Mouse (Mus musculus) intestine, embryonic 15.5 days (tissue): ENCODE measurements around the gene L3mbtl1. TPM values are rescaled to one million over a fixed set of nuclear protein-coding genes. Genes with fewer than 3 reads are reported as not detected.

ENCODE experiments used
- ATAC-seq: fragments of 200-750 bp; cut with Nextera tagmentation; 2 replicates; pipeline ENCODE4 v1.8.0; 2017; ENCODE audit warnings: moderate TSS enrichment, moderate library complexity
- H3K27ac ChIP-seq: fragments of 300-500 bp; sonication (generic); 2 replicates; pipeline ENCODE4 v1.5.1; 2015; ENCODE audit warnings: mild to moderate bottlenecking, inconsistent platforms
- H3K27me3 ChIP-seq: fragments of 300-500 bp; sonication (generic); replicated peaks from 2 replicates; pipeline ENCODE4 v1.6.1; 2015; ENCODE audit warnings: inconsistent platforms
- H3K36me3 ChIP-seq: fragments of 300-500 bp; sonication (generic); 2 replicates; pipeline ENCODE4 v1.6.1; 2015; ENCODE audit warnings: inconsistent platforms
- H3K4me1 ChIP-seq: fragments of 300-500 bp; sonication (generic); replicated peaks from 2 replicates; pipeline ENCODE4 v1.6.1; 2015; ENCODE audit warnings: inconsistent platforms
- H3K4me2 ChIP-seq: fragments of 300-500 bp; sonication (generic); replicated peaks from 2 replicates; pipeline ENCODE4 v1.6.1; 2015; ENCODE audit warnings: mild to moderate bottlenecking, inconsistent platforms
- H3K4me3 ChIP-seq: fragments of 300-500 bp; sonication (generic); replicated peaks from 2 replicates; pipeline ENCODE4 v1.5.1; 2015; ENCODE audit warnings: inconsistent platforms
- H3K9ac ChIP-seq: fragments of 300-500 bp; sonication (generic); 2 replicates; pipeline ENCODE4 v1.6.1; 2015; ENCODE audit warnings: inconsistent platforms
- H3K9me3 ChIP-seq: fragments of 300-500 bp; sonication (generic); 2 replicates; pipeline ENCODE4 v1.6.1; 2016; ENCODE audit warnings: inconsistent platforms
- WGBS: fragments of 180-500 bp; shearing (Covaris S2); methylation state at CpG from one replicate; pipeline ENCODE4 v1.1.7; 2015; 5-methylcytosine and 5-hydroxymethylcytosine counted together
- polyA plus RNA-seq: library from polyadenylated mRNA; unstranded; fragments of >200 nt; fragmentation: Nextera tagmentation; extraction: Ambion mirVana; gene quantifications from 2 replicates; pipeline ENCODE4 v1.2.1, GENCODE M21; 2015

Gene L3mbtl1
- polyA plus RNA-seq, 1 experiment from 2014 or later, result 0.18 TPM

DNA sequence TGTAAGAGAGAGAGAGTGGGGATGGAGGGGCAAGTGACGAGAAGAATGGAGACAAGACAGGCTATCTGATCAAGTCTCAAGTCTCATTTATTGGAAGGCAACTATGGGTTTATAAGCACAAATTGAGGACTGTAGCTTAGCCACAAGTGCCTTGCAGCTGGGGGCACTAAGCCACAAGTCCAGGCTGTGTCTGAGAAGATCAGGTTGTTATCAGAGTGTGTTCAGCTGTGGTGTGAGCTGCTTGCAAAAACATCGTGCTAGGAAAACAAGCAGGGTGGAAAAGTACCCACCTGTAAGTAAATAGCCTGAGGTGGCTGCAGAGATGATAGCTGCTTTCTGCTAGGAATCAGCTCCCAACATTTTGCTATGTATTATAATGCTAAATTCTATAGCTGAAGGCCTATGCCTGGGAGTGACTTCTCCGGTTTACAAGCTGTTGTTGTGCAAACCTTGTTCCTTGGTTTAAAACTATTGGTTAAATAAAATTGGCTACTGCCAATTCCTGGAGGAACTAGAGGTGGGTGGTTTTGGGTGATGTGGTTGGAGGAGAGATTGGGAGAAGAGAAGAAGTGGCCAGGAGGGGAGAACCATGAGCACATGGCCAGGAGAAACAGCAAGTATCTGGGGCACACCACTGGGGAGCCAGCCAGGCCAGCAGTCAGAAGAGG lies 15.2 kb upstream of the L3mbtl1 start:
- 63% methylated on average over 3 of the region's 3 CpGs for WGBS
- H3K9me3 ChIP-seq, result no peaks in the 10 kb centered on the region
- no peak overlapping the region for H3K27ac ChIP-seq
- H3K27me3 ChIP-seq, result no peaks in the 10 kb centered on the region
- no peak overlapping the region for H3K9ac ChIP-seq
- H3K4me3 ChIP-seq, result no peak overlapping the region
- H3K4me2 ChIP-seq, result no peak overlapping the region
- H3K4me1 ChIP-seq, result peaks cover 2% of the 10 kb centered on the region; the same call in 1 of the 2 replicates
- ATAC-seq, result no peak
- no peaks in the 10 kb centered on the region for H3K36me3 ChIP-seq

DNA sequence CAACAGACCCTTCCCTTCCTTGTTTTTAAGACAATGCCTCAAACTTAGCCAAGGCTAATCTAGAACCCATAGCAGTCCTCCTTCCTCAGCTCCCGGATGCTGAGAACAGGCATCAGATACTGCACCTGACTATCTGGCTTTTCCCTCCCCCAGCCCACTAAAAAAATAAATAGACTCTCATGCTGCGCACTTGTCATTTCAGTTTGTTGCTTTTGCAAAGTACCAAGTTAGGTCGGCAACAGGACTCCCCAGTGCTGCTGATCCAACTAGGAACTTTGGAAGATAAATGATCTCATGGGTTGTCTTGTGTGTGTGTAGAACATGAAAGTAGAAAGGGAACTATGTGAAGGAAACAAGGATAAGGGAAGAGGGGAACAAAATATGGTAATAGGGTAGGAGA lies 13.6 kb upstream of the L3mbtl1 start:
- peaks cover 5% of the 10 kb centered on the region for H3K36me3 ChIP-seq
- ATAC-seq, result no peak
- WGBS, result 55% methylated on average over 3 of the region's 3 CpGs

DNA sequence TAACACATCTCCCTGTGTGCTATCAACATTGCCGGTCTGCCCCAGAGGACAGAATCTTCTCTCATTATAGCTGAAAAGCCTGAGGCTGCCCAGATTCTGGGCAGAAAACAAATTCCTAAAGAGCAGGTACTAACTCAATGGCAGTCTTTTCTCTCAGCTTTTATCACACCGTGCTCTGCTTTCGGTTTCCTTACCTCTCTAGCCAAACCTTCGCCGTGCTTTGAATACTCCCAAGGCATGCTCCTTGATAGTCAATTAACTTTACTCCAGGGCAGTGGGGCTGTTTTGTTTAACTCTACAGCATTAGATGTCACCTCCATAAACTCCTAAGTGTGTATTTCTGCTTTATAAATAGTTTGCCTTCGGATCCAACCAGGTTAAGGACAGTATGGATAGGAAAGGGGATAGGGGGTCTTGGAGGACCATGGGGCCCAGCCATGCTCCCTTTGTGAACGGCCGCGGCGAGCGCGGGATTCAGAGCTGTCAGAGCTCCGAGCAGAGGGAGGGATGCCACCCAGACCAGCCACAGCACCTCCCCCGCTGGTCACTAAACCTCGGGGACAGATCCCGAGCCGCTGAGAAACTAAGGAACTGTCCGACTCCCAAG lies 12.7 kb upstream of the L3mbtl1 start:
- peaks cover 6% of the 10 kb centered on the region for H3K4me1 ChIP-seq
- H3K9ac ChIP-seq, result peak overlapping the region; percentile 100
- peak; percentile 24 for ATAC-seq
- 1% methylated on average over 18 of the region's 18 CpGs for WGBS
- peak overlapping the region; percentile 98 for H3K4me3 ChIP-seq
- H3K4me2 ChIP-seq, result peak overlapping the region; percentile 75
- peaks cover 5% of the 10 kb centered on the region for H3K36me3 ChIP-seq
- H3K9me3 ChIP-seq, result no peaks in the 10 kb centered on the region
- peak overlapping the region; percentile 98 for H3K27ac ChIP-seq
- H3K27me3 ChIP-seq, result no peaks in the 10 kb centered on the region

More for the DNA sequence above, 13.6 kb upstream of the L3mbtl1 start:
- H3K9me3 ChIP-seq, result no peaks in the 10 kb centered on the region
- no peaks in the 10 kb centered on the region for H3K27me3 ChIP-seq
- no peak overlapping the region for H3K4me2 ChIP-seq
- no peak overlapping the region for H3K27ac ChIP-seq
- no peak overlapping the region for H3K4me3 ChIP-seq
- H3K9ac ChIP-seq, result no peak overlapping the region
- H3K4me1 ChIP-seq, result peaks cover 6% of the 10 kb centered on the region

DNA sequence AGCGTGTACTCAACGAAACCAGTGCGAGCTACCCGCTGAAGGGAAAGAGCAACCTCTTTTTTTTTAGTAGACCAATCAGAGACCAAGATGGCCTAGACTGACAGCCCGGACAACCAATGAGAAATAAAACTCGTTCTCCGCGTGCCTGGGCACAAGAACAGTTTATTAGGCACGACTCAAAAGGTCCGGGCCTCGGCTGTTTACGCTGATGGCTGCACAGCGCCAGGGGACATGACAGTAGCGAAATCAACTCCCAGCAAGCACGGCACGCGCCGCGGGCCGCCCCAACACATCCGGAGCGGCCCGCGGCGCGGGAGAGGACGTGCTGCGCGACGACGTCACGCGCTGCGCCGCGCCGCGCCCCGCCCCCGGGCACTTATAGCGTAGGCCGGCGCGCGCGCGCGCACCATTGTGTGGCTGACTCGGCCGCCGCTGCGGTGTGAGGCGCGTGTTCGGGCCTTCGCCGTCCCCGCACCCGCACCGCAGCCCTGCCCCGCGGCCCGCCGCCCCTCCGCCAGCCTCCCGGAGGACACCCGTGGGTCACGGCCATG lies 12.1 kb upstream of the L3mbtl1 start, which contains the start of gene Srsf6:
Gene Srsf6, plus strand, starts transcription at position 406 of the 551 bp plus-strand sequence.
- peaks cover 6% of the 10 kb centered on the region for H3K4me1 ChIP-seq
- ATAC-seq, result peak; percentile 95
- peaks cover 5% of the 10 kb centered on the region for H3K36me3 ChIP-seq
- H3K4me3 ChIP-seq, result peak within 1 kb of the TSS; percentile 98
- H3K9ac ChIP-seq, result peak within 1 kb of the TSS; percentile 100
- under 1% methylated on average over 68 of the region's 68 CpGs for WGBS
- peak within 1 kb of the TSS; percentile 75 for H3K4me2 ChIP-seq
- H3K27ac ChIP-seq, result peak within 1 kb of the TSS; percentile 98
- H3K9me3 ChIP-seq, result no peaks in the 10 kb centered on the region
- no peaks in the 10 kb centered on the region for H3K27me3 ChIP-seq

DNA sequence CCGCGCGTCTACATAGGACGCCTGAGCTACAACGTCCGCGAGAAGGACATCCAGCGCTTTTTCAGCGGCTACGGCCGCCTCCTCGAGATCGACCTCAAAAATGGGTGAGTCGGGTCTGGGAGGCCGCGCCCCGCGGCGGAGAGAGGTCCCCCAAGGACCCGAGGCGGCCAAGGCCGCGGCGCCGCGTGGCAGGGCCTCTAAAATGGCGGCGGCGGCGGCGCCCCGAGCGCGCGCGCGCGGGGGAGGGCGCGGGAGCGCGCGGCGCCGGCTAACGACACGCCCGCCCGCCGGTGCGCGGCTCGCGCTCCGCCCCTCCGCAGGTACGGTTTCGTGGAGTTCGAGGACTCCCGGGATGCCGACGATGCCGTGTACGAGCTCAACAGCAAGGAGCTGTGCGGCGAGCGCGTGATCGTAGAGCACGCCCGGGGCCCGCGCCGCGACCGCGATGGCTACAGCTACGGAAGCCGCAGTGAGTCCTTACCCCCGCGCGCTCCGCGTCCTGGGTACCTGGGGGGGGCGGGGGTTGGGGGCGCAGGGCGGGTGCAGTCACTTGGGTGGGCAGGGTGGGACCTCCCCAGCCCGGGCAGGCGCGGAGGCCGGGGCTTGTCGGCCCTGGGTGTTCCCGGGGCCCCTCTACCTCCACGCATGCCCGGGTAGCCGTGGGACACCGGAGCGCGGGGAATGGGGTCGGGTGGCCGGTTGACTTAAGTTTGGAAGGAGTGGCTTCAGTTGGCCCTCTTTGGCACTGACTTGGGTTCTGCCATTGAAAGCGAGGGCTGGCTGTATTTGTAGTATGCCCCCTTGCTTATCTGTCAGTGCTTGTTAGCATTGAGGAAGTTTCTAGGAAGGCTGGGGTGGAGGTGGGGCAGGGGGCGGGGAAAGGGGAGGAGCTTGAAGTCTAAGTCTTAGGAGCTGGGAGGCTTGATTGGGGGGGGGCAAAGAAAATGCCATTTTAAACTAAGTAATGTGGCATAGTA lies 11.3 kb upstream of the L3mbtl1 start:
- WGBS, result 0% methylated on average over 100 of the region's 103 CpGs
- Histone ChIP-seq H3K4me3 (peak overlapping the region; percentile 98), H3K36me3 (peaks cover 5% of the 10 kb centered on the region), H3K4me1 (peaks cover 6% of the 10 kb centered on the region), H3K27me3 (no peaks in the 10 kb centered on the region), H3K4me2 (peak overlapping the region; percentile 75), H3K27ac (peak overlapping the region; percentile 98), H3K9me3 (no peaks in the 10 kb centered on the region), H3K9ac (peak overlapping the region; percentile 100)
- ATAC-seq, result peak; percentile 60

DNA sequence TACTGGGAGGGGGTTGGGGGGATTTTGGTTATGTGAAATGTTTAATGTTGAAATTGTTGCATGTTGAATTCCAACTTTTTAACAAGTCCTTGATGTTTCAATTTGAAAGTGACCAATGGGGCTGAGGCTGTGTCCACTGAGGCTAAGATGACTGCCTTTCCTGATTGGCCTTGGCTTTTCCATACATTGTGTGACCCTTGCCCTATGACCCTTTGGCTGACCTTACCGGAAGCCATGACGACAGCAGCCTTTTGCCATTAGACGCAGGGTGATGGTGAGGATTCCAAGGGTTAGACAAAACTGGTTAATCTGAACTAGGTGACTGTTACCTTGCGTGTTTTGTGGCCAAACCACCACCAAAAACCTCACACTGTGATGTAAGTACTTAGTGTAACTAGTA lies 10.6 kb upstream of the L3mbtl1 start:
- peak overlapping the region; percentile 30; the same call in 1 of the 2 replicates for H3K9ac ChIP-seq
- H3K27ac ChIP-seq, result no peak overlapping the region
- H3K4me1 ChIP-seq, result peaks cover 6% of the 10 kb centered on the region
- H3K4me3 ChIP-seq, result peak overlapping the region; percentile 98
- WGBS, result 39% methylated on average over 4 of the region's 4 CpGs
- peak overlapping the region; percentile 66 for H3K4me2 ChIP-seq
- H3K27me3 ChIP-seq, result no peaks in the 10 kb centered on the region
- no peak for ATAC-seq
- H3K36me3 ChIP-seq, result peaks cover 8% of the 10 kb centered on the region
- no peaks in the 10 kb centered on the region for H3K9me3 ChIP-seq

DNA sequence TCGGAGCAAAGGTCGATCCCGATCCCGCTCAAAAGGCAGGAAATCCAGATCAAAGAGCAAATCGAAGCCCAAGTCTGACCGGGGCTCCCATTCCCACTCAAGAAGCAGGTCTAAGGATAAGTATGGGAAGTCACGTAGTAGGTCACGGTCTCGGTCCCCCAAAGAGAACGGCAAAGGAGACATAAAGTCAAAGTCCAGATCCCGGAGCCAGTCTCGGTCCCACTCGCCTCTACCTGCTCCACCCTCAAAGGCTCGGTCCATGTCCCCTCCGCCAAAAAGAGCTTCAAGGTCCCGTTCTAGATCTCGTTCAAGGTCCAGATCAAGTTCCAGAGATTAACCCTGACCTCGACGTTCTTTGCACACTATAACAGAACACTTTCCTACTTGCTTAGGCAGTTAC lies 8.9 kb upstream of the L3mbtl1 start:
- H3K4me1 ChIP-seq, result peaks cover 6% of the 10 kb centered on the region
- H3K27ac ChIP-seq, result no peak overlapping the region
- WGBS, result 89% methylated on average over 19 of the region's 19 CpGs
- no peak overlapping the region for H3K4me2 ChIP-seq
- no peak overlapping the region for H3K9ac ChIP-seq
- H3K36me3 ChIP-seq, result peaks cover 14% of the 10 kb centered on the region
- no peak overlapping the region for H3K4me3 ChIP-seq
- no peak for ATAC-seq
- H3K27me3 ChIP-seq, result no peaks in the 10 kb centered on the region
- no peaks in the 10 kb centered on the region for H3K9me3 ChIP-seq

DNA sequence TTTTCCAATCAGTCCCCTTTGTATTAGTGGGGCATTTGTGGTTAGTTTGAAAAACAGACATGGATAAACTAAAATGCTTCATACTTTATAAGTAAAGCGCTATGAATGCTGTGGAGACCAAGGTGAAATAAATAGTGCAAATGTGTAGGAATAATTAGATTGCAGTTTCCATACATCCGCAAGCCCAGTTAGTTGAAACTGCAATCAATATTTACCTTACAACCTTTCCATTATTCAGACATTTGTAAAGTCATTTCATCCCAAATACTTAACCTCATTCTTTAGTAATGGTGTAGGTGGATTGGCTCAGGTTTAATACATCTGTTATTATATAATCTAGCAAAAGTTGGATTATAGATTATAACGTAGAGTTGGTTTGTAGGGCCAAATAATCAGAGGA lies 7.6 kb upstream of the L3mbtl1 start:
- ATAC-seq, result no peak
- WGBS, result 91% methylated on average over 3 of the region's 3 CpGs
- Histone ChIP-seq H3K27ac (no peak overlapping the region), H3K4me1 (peaks cover 6% of the 10 kb centered on the region), H3K4me2 (no peak overlapping the region), H3K9me3 (no peaks in the 10 kb centered on the region), H3K4me3 (no peak overlapping the region), H3K27me3 (no peaks in the 10 kb centered on the region), H3K36me3 (peaks cover 18% of the 10 kb centered on the region), H3K9ac (no peak overlapping the region)

DNA sequence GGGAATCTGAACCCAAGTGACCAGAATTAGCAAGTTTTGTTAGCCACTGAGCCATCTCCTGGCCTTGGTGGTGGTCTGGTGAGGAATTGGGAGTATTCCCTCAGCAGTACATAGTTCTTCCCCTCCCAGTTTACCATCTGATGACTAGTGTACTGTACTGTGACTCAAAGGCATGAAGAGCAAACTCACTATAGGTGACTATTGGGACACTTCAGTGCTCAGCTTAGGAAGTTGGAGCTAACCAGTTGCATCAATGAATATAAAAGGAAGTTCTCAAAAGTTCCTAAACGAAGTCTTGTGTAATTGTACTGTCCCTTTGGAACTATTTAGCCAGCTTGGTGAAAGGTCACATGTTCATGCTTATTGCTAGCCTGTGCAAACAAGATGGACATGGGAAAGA lies 3.7 kb upstream of the L3mbtl1 start:
- H3K36me3 ChIP-seq, result peaks cover 15% of the 10 kb centered on the region
- H3K4me3 ChIP-seq, result no peak overlapping the region
- H3K9ac ChIP-seq, result no peak overlapping the region
- peaks cover 8% of the 10 kb centered on the region; the same call in 1 of the 2 replicates for H3K4me1 ChIP-seq
- H3K27ac ChIP-seq, result no peak overlapping the region
- no peak overlapping the region for H3K4me2 ChIP-seq
- no peaks in the 10 kb centered on the region for H3K9me3 ChIP-seq
- ATAC-seq, result no peak; the same call in 1 of the 2 replicates
- peaks cover 8% of the 10 kb centered on the region for H3K27me3 ChIP-seq
- WGBS, result 79% methylated on average over 1 of the region's 1 CpGs

DNA sequence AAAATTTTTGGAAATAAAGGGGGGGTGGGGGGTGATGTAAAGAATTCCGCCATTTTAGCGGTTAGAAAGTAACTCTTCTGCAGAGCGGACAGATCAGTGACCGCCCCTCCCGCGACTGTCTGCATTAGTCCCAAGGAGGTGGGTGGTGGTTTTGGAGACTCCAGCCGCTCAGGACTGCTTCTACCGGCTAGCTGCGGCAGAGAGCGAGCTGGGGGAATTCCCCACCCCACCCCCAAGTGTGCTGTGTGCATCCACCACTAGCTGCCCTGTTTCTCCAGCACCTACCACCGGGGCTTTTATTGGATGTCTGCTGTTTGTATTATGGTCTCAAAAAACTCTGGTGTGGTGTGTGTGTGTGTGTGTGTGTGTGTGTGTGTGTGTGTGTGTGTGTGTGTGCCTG lies 659 bp downstream of the L3mbtl1 start:
- Histone ChIP-seq H3K36me3 (0 out of 2 replicates have a peak, but pooled peaks cover 4% of the 10 kb centered on the region), H3K27ac (no peak overlapping the region), H3K9ac (no peak overlapping the region), H3K4me2 (peak overlapping the region; percentile 99), H3K4me1 (peaks cover 8% of the 10 kb centered on the region; the same call in 1 of the 2 replicates), H3K27me3 (peaks cover 9% of the 10 kb centered on the region), H3K9me3 (no peaks in the 10 kb centered on the region), H3K4me3 (0 out of 2 replicates have a peak overlapping the region, but pooled peaks have one; percentile 56)
- WGBS, result 10% methylated on average over 11 of the region's 11 CpGs
- no peak for ATAC-seq

DNA sequence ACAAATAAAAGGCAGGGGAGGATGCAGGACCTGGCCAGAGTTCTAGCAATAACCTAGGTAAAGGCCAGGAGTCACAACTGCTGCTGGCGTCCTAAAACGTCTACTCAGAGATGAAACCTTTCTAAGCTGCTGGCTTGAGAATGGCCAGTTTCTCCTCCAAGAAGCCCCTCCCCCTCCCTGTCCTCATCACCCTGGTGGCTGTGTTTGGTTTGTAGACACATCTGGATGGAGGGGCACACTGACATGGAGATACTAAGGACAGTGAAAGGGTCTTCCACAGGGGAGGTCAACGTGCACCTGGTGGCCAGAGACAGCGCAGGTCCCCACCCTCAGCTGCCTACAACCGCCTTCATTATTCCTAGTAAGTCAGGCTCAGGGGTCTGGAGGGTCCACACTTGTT lies 3.7 kb downstream of the L3mbtl1 start:
- no peaks in the 10 kb centered on the region for H3K9me3 ChIP-seq
- H3K27me3 ChIP-seq, result peaks cover 9% of the 10 kb centered on the region
- peaks cover 8% of the 10 kb centered on the region; the same call in 1 of the 2 replicates for H3K4me1 ChIP-seq
- H3K4me3 ChIP-seq, result no peak overlapping the region
- H3K27ac ChIP-seq, result no peak overlapping the region
- no peak overlapping the region for H3K9ac ChIP-seq
- no peak overlapping the region for H3K4me2 ChIP-seq
- H3K36me3 ChIP-seq, result no peaks in the 10 kb centered on the region
- 78% methylated on average over 5 of the region's 5 CpGs for WGBS
- ATAC-seq, result no peak
